Mouse (Mus musculus) forelimb bud, embryonic 11.5 days (tissue): ENCODE measurements at regions not wholly inside any gene's neighbourhood (a gene's known extent, or its start where the extent isn't known, plus 50 kb on each side); places are given as distances from the start of the nearest gene placed in this dataset.

Experiments
- DNase-seq: peaks from one replicate; pipeline ENCODE4 v3.0.0-alpha.2; 2012; ENCODE audit warnings: low read depth, low spot score

DNA sequence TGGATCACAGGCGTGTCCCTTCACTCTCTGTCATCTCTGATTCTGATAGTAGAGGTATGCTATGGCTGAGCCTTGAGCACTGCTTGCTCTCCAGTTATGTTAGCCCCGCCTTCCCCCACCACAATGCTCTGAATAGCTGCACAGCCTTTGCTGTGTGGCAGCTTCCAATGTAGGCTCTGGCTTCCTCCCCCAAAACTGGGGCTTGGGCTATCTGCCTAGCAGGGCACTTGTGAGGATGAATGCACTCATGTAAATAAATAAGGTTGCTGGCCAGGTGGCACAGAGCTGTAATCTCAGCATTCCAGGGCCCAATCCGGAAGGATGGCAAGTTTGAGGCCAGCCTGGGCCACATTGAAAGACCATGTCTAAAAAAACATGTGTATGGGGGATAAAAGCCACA, 103.6 kb upstream of the Sdk1 start:
- DNase-seq: no peak

- DNase-seq: no peak
These were observed 102.4 kb upstream of the Sdk1 start for GRCm38 (mm10) chr5:141138771-141139360.

GRCm38 (mm10) chr5:141139361-141139912, 101.9 kb upstream of the Sdk1 start:
- DNase-seq: peak; percentile 68

DNA sequence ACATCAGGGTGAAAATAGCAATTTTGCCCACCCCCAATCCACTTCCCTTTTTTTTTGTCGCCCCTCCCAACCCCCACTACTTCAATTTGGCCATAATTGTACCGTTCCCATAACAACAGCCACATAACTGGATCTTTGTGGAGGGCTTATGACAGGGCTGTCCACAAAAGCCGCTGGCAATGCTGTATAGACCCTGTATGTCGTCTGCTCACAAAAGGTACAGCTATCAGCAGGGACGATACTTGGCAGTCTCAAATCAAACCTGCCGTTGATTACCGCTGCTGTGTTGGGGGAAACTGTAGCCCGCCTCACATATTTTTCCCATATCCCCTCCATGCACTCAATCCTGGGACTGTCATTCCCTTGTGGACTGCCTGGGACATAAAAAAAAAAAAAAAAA, 80.9 kb upstream of the Sdk1 start:
- no peak for DNase-seq

DNA sequence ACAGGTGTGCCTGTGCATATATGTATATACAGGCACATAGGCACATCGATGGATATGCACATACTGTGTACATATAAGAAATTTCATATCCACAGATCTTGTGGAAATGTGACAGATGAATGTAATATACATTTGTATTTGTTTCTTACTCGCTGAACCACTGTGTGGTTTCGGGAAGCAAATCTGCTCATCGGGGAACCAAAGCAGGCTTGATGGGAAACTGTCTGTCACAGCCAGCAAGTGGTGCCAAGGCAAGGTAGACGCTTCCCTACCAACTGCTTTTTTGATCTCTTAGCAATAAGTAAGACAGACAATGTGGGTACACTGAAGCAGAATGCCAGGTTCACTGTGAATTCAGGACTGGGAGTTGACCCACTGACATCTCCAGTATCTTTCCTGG, 80.3 kb upstream of the Sdk1 start:
- DNase-seq: no peak

- no peak for DNase-seq
These were observed 58.8 kb upstream of the Sdk1 start for GRCm38 (mm10) chr5:141182442-141182841.

- DNase-seq: no peak
These were observed 52.3 kb upstream of the Sdk1 start for GRCm38 (mm10) chr5:141189033-141189432.
